Mouse (Mus musculus): Measurements from ENCODE around the gene Scml4.
A peak's percentile ranks its signal among the peaks of the same experiment; 100 is the strongest.

Gene Scml4

GRCm38 (mm10) chr10:42903054-42903453 is 42.9 kb downstream of the Scml4 start:
- no peak for DNase-seq (ENCODE audit: low spot score in 2 of 2)

GRCm38 (mm10) chr10:42908562-42908961 is 48.4 kb downstream of the Scml4 start:
- no peak for DNase-seq (ENCODE audit: low spot score in 2 of 2)

- no peak for DNase-seq (ENCODE audit: low spot score in 2 of 2)
Measured at GRCm38 (mm10) chr10:42910567-42910966, 50.4 kb downstream of the Scml4 start.

- no peak for DNase-seq (ENCODE audit: low spot score in 2 of 2)
Measured at GRCm38 (mm10) chr10:42912056-42912455, 51.9 kb downstream of the Scml4 start.

GRCm38 (mm10) chr10:42913196-42913595 is 53.0 kb downstream of the Scml4 start:
- DNase-seq (ENCODE audit: low spot score in 2 of 2), result no peak

GRCm38 (mm10) chr10:42914146-42914545 is 54.0 kb downstream of the Scml4 start:
- DNase-seq (ENCODE audit: low spot score in 2 of 2), result no peak

GRCm38 (mm10) chr10:42917355-42917754 is 57.2 kb downstream of the Scml4 start:
- no peak for DNase-seq (ENCODE audit: low spot score in 2 of 2)

- no peak for DNase-seq (ENCODE audit: low spot score in 2 of 2)
Measured at GRCm38 (mm10) chr10:42919786-42920185, 59.6 kb downstream of the Scml4 start.

GRCm38 (mm10) chr10:42925103-42925866 is 65.1 kb downstream of the Scml4 start:
- no peak for DNase-seq (ENCODE audit: low spot score in 2 of 2)

GRCm38 (mm10) chr10:42930121-42930650 is 70.0 kb downstream of the Scml4 start:
- DNase-seq (ENCODE audit: low spot score in 2 of 2), result no peak

GRCm38 (mm10) chr10:42932862-42933480 is 72.8 kb downstream of the Scml4 start:
- no peak for DNase-seq (ENCODE audit: low spot score in 2 of 2)

GRCm38 (mm10) chr10:42934672-42935071 is 74.5 kb downstream of the Scml4 start:
- no peak for DNase-seq (ENCODE audit: low spot score in 2 of 2)

- DNase-seq (ENCODE audit: low spot score in 2 of 2), result no peak
Measured at GRCm38 (mm10) chr10:42936205-42936604, 76.0 kb downstream of the Scml4 start.

- no peak for DNase-seq (ENCODE audit: low spot score in 2 of 2)
Measured at GRCm38 (mm10) chr10:42938361-42938760, 78.2 kb downstream of the Scml4 start.

- no peak for DNase-seq (ENCODE audit: low spot score in 2 of 2)
Measured at GRCm38 (mm10) chr10:42939691-42940090, 79.5 kb downstream of the Scml4 start.

GRCm38 (mm10) chr10:42940193-42941050 is 80.3 kb downstream of the Scml4 start:
- no peak for DNase-seq (ENCODE audit: low spot score in 2 of 2)

GRCm38 (mm10) chr10:42941278-42941677 is 81.1 kb downstream of the Scml4 start:
- no peak for DNase-seq (ENCODE audit: low spot score in 2 of 2)

- peak; percentile 43 to 63 for DNase-seq (ENCODE audit: low spot score in 2 of 2)
Measured at GRCm38 (mm10) chr10:42941697-42942221, 81.6 kb downstream of the Scml4 start.

- no peak for DNase-seq (ENCODE audit: low spot score in 2 of 2)
Measured at GRCm38 (mm10) chr10:42942300-42942699, 82.1 kb downstream of the Scml4 start.

- no peak for DNase-seq (ENCODE audit: low spot score in 2 of 2)
Measured at GRCm38 (mm10) chr10:42945316-42945715, 85.1 kb downstream of the Scml4 start.

- DNase-seq (ENCODE audit: low spot score in 2 of 2), result no peak
Measured at GRCm38 (mm10) chr10:42947336-42947735, 87.2 kb downstream of the Scml4 start.

- no peak for DNase-seq (ENCODE audit: low spot score in 2 of 2)
Measured at GRCm38 (mm10) chr10:42950252-42950751, 90.1 kb downstream of the Scml4 start.

Data from frontal cortex, postnatal 36 days (tissue).